Mouse (Mus musculus) stomach, postnatal 0 days (tissue): ENCODE measurements around the gene Rps27rt. TPM values are rescaled to one million over a fixed set of nuclear protein-coding genes. Genes with fewer than 3 reads are reported as not detected.
A peak's percentile ranks its signal among the peaks of the same experiment; 100 is the strongest.

Experiments used
- ATAC-seq: fragments of 200-750 bp; cut with Nextera tagmentation; 2 replicates; pipeline ENCODE4 v1.8.0; 2017; ENCODE audit not compliant: low FRiP score, low TSS enrichment
- DNase-seq: peaks from one replicate; pipeline ENCODE4 v3.0.0-alpha.2; 2016; ENCODE audit warnings: low spot score
- H3K27ac ChIP-seq: fragments of 300-500 bp; sonication (generic); replicated peaks from 2 replicates; pipeline ENCODE4 v1.5.1; 2014; ENCODE audit warnings: mild to moderate bottlenecking, control low read depth
- H3K27me3 ChIP-seq: fragments of 300-500 bp; sonication (generic); 2 replicates; pipeline ENCODE4 v1.6.1; 2014; ENCODE audit warnings: low read length; ENCODE audit not compliant: control insufficient read depth, insufficient read depth
- H3K36me3 ChIP-seq: fragments of 300-500 bp; sonication (generic); 2 replicates; pipeline ENCODE4 v1.6.1; 2014; ENCODE audit warnings: low read length, mixed read lengths; ENCODE audit not compliant: control insufficient read depth, insufficient read depth
- H3K4me1 ChIP-seq: fragments of 300-500 bp; sonication (generic); replicated peaks from 2 replicates; pipeline ENCODE4 v1.6.1; 2014; ENCODE audit warnings: antibody characterized with exemption; ENCODE audit not compliant: control insufficient read depth, insufficient read depth
- H3K4me2 ChIP-seq: fragments of 300-500 bp; sonication (generic); replicated peaks from 2 replicates; pipeline ENCODE4 v1.6.1; 2014; ENCODE audit warnings: low read depth, mild to moderate bottlenecking, control low read depth, moderate library complexity
- H3K4me3 ChIP-seq: fragments of 300-500 bp; sonication (generic); 2 replicates; pipeline ENCODE4 v1.5.1; 2014; ENCODE audit warnings: low read depth, low read length, control low read depth
- H3K9ac ChIP-seq: fragments of 300-500 bp; sonication (generic); 2 replicates; pipeline ENCODE4 v1.6.1; 2014; ENCODE audit warnings: mild to moderate bottlenecking, low read length, control low read depth, mixed read lengths
- H3K9me3 ChIP-seq: fragments of 300-500 bp; sonication (generic); 2 replicates; pipeline ENCODE4 v1.6.1; 2016; ENCODE audit warnings: low read length; ENCODE audit not compliant: control insufficient read depth
- CTCF ChIP-seq: IDR thresholded peaks from 2 replicates; pipeline ENCODE4 v1.5.1; 2016; ENCODE audit warnings: antibody characterized with exemption, low read depth, mild to moderate bottlenecking, moderate library complexity
- EP300 ChIP-seq: optimal IDR thresholded peaks from 2 replicates; pipeline ENCODE3; 2016; ENCODE audit warnings: antibody characterized with exemption
- WGBS: fragments of 180-500 bp; shearing (Covaris S2); extraction: QIAGEN DNeasy Blood & Tissue Kit; methylation state at CpG from one replicate; pipeline ENCODE4 v1.1.7; 2014; 5-methylcytosine and 5-hydroxymethylcytosine counted together
- polyA plus RNA-seq: library from polyadenylated mRNA; unstranded; fragments of >200 nt; fragmentation: Nextera tagmentation; extraction: Ambion mirVana; gene quantifications from 2 replicates; pipeline ENCODE4 v1.2.1, GENCODE M21; 2015

The Rps27rt gene
- polyA plus RNA-seq, 1 experiment from 2014 or later, result 701 TPM

DNA sequence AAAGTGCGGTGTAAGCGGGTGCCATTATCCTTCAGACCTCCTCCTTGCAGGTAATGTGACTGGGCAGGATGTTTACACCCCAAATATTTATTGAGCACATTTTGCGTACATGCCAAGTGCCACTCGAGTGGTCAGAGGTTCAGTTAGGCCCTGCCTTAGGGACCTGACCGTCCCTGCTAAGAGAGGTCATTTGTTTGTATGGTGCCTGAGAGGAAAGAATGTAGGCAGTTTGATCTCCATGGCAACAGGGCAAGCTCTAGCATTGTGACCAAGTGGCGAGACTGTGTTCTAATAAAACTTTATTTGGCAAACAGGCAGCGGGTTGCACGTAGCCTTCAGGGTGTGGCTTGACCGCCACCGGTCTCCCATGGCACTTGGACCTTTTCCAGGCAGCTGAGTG is 7.9 kb upstream of the Rps27rt start:
- ATAC-seq (peak; percentile 20; the same call in 1 of the 2 replicates), DNase-seq (peak; percentile 37)
- H3K27ac ChIP-seq, result no peak overlapping the region

GRCm38 (mm10) chr9:114988610-114989327 is 6.2 kb upstream of the Rps27rt start:
- no peak for TF ChIP-seq EP300
- no peak for TF ChIP-seq CTCF
- Histone ChIP-seq H3K9ac (no peak overlapping the region), H3K4me1 (no peaks in the 10 kb centered on the region), H3K4me3 (no peak overlapping the region), H3K36me3 (no peaks in the 10 kb centered on the region), H3K9me3 (no peaks in the 10 kb centered on the region), H3K27ac (no peak overlapping the region), H3K27me3 (no peaks in the 10 kb centered on the region), H3K4me2 (no peak overlapping the region)
- DNase-seq (no peak), ATAC-seq (no peak)
- 69% methylated on average over 6 of the region's 6 CpGs for whole genome bisulfite sequencing

More for the DNA sequence above, 7.9 kb upstream of the Rps27rt start:
- Histone ChIP-seq H3K4me1 (no peaks in the 10 kb centered on the region), H3K4me3 (no peak overlapping the region), H3K4me2 (no peak overlapping the region), H3K9ac (no peak overlapping the region), H3K27me3 (no peaks in the 10 kb centered on the region), H3K9me3 (no peaks in the 10 kb centered on the region), H3K36me3 (no peaks in the 10 kb centered on the region)
- 52% methylated on average over 10 of the region's 10 CpGs for WGBS
- TF ChIP-seq EP300 (no peak), CTCF (no peak)

GRCm38 (mm10) chr9:114988029-114988428 is 5.5 kb upstream of the Rps27rt start:
- ATAC-seq, result no peak
- 86% methylated on average over 3 of the region's 3 CpGs for WGBS
- no peak for TF ChIP-seq EP300
- TF ChIP-seq CTCF, result no peak
- no peak overlapping the region for H3K27ac ChIP-seq
- no peaks in the 10 kb centered on the region for H3K27me3 ChIP-seq
- H3K36me3 ChIP-seq, result no peaks in the 10 kb centered on the region
- H3K4me2 ChIP-seq, result no peak overlapping the region
- no peak overlapping the region for H3K4me3 ChIP-seq
- no peak for DNase-seq
- no peaks in the 10 kb centered on the region for H3K9me3 ChIP-seq
- H3K4me1 ChIP-seq, result no peaks in the 10 kb centered on the region
- no peak overlapping the region for H3K9ac ChIP-seq

GRCm38 (mm10) chr9:114986361-114986760 is 3.8 kb upstream of the Rps27rt start:
- no peaks in the 10 kb centered on the region for H3K9me3 ChIP-seq
- no peaks in the 10 kb centered on the region for H3K4me1 ChIP-seq
- H3K4me2 ChIP-seq, result no peak overlapping the region
- no peak overlapping the region for H3K9ac ChIP-seq
- H3K4me3 ChIP-seq, result no peak overlapping the region
- H3K27me3 ChIP-seq, result no peaks in the 10 kb centered on the region
- DNase-seq, result no peak
- TF ChIP-seq CTCF, result no peak
- TF ChIP-seq EP300, result no peak
- ATAC-seq, result no peak
- no peaks in the 10 kb centered on the region for H3K36me3 ChIP-seq
- 93% methylated on average over 5 of the region's 5 CpGs for WGBS
- no peak overlapping the region for H3K27ac ChIP-seq

DNA sequence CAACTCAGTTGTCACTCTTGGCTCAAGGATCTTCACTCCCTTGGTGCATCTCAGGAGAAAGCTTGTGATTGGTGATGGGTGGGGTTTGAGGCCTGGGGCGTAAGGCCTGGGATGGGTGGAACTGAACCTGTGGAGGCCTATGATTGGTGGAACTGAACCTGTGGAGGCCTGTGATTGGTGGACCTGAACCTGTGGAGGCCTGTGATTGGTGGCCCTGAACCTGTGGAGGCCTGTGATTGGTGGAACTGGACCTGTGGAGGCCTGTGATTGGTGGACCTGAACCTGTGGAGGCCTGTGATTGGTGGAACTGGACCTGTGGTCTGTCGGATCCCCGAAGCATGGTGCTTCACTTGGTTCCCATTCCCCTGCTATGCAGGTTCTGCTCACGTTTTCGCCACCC is 3.2 kb upstream of the Rps27rt start:
- WGBS, result 89% methylated on average over 5 of the region's 5 CpGs
- H3K4me2 ChIP-seq, result no peak overlapping the region
- H3K4me3 ChIP-seq, result no peak overlapping the region
- TF ChIP-seq EP300, result no peak
- TF ChIP-seq CTCF, result no peak
- no peaks in the 10 kb centered on the region for H3K9me3 ChIP-seq
- H3K36me3 ChIP-seq, result no peaks in the 10 kb centered on the region
- DNase-seq (no peak), ATAC-seq (no peak)
- H3K27ac ChIP-seq, result no peak overlapping the region
- H3K27me3 ChIP-seq, result no peaks in the 10 kb centered on the region
- H3K9ac ChIP-seq, result no peak overlapping the region
- H3K4me1 ChIP-seq, result no peaks in the 10 kb centered on the region

GRCm38 (mm10) chr9:114979969-114980368 is 2.6 kb downstream of the Rps27rt start:
- H3K4me3 ChIP-seq, result no peak overlapping the region
- WGBS, result 56% methylated on average over 6 of the region's 6 CpGs
- no peak overlapping the region for H3K27ac ChIP-seq
- H3K9ac ChIP-seq, result no peak overlapping the region
- 0 out of 2 replicates have a peak, but pooled peaks cover 3% of the 10 kb centered on the region for H3K4me1 ChIP-seq
- DNase-seq (no peak), ATAC-seq (no peak)
- H3K27me3 ChIP-seq, result no peaks in the 10 kb centered on the region
- no peaks in the 10 kb centered on the region for H3K36me3 ChIP-seq
- H3K4me2 ChIP-seq, result no peak overlapping the region; the same call in 1 of the 2 replicates
- TF ChIP-seq CTCF (no peak), EP300 (no peak)
- no peaks in the 10 kb centered on the region for H3K9me3 ChIP-seq
